Mouse (Mus musculus): Measurements from ENCODE around the gene Lman2l.
A peak's percentile ranks its signal among the peaks of the same experiment; 100 is the strongest.

The Lman2l gene

GRCm38 (mm10) chr1:36444471-36445464 is at the start of gene Lman2l:
Gene Lman2l (minus strand): TSS chr1:36445271.
- peak; percentile 98 for DNase-seq (ENCODE audit: low spot score)

- no peak for DNase-seq (ENCODE audit: low spot score)
Measured at GRCm38 (mm10) chr1:36493299-36493698, 48.2 kb upstream of the Lman2l start.

- DNase-seq (ENCODE audit: low spot score): peak; percentile 71
Measured at GRCm38 (mm10) chr1:36492416-36493139, 47.5 kb upstream of the Lman2l start.

- DNase-seq (ENCODE audit: low spot score): no peak
Measured at GRCm38 (mm10) chr1:36489661-36490060, 44.6 kb upstream of the Lman2l start.

- peak; percentile 38 for DNase-seq (ENCODE audit: low spot score)
Measured at GRCm38 (mm10) chr1:36487111-36487510, 42.0 kb upstream of the Lman2l start.

- no peak for DNase-seq (ENCODE audit: low spot score)
Measured at GRCm38 (mm10) chr1:36485080-36485479, 40.0 kb upstream of the Lman2l start.

GRCm38 (mm10) chr1:36483825-36484224 is 38.8 kb upstream of the Lman2l start:
- no peak for DNase-seq (ENCODE audit: low spot score)

- DNase-seq (ENCODE audit: low spot score): no peak
Measured at GRCm38 (mm10) chr1:36479903-36480899, 35.1 kb upstream of the Lman2l start.

GRCm38 (mm10) chr1:36478343-36478795 is 33.3 kb upstream of the Lman2l start:
- DNase-seq (ENCODE audit: low spot score): no peak

GRCm38 (mm10) chr1:36476426-36476825 is 31.4 kb upstream of the Lman2l start:
- no peak for DNase-seq (ENCODE audit: low spot score)

- DNase-seq (ENCODE audit: low spot score): peak; percentile 50
Measured at GRCm38 (mm10) chr1:36475480-36476110, 30.5 kb upstream of the Lman2l start.

GRCm38 (mm10) chr1:36474646-36475045 is 29.6 kb upstream of the Lman2l start:
- DNase-seq (ENCODE audit: low spot score): no peak

GRCm38 (mm10) chr1:36473211-36473780 is 28.2 kb upstream of the Lman2l start:
- DNase-seq (ENCODE audit: low spot score): no peak

- DNase-seq (ENCODE audit: low spot score): no peak
Measured at GRCm38 (mm10) chr1:36472106-36472440, 27.0 kb upstream of the Lman2l start.

GRCm38 (mm10) chr1:36471181-36472105 is 26.4 kb upstream of the Lman2l start, which contains the start of gene Cnnm4:
Gene Cnnm4 (plus strand): TSS chr1:36471620.
- peak; percentile 91 for DNase-seq (ENCODE audit: low spot score)

- no peak for DNase-seq (ENCODE audit: low spot score)
Measured at GRCm38 (mm10) chr1:36469811-36470444, 24.9 kb upstream of the Lman2l start.

GRCm38 (mm10) chr1:36467446-36467845 is 22.4 kb upstream of the Lman2l start:
- no peak for DNase-seq (ENCODE audit: low spot score)

- DNase-seq (ENCODE audit: low spot score): no peak
Measured at GRCm38 (mm10) chr1:36465641-36466160, 20.6 kb upstream of the Lman2l start.

GRCm38 (mm10) chr1:36461829-36462228 is 16.8 kb upstream of the Lman2l start:
- DNase-seq (ENCODE audit: low spot score): no peak

Measured in embryo, embryonic 10 days (tissue).